Mouse (Mus musculus) kidney, postnatal 25 days (tissue): ENCODE measurements around the gene Slc6a9.

Experiments used
- DNase-seq, 2 experiments: peaks; one replicate each; pipeline ENCODE4 v3.0.0; 2021; ENCODE audit warnings: mixed read lengths in 2 of 2

Gene Slc6a9

DNA sequence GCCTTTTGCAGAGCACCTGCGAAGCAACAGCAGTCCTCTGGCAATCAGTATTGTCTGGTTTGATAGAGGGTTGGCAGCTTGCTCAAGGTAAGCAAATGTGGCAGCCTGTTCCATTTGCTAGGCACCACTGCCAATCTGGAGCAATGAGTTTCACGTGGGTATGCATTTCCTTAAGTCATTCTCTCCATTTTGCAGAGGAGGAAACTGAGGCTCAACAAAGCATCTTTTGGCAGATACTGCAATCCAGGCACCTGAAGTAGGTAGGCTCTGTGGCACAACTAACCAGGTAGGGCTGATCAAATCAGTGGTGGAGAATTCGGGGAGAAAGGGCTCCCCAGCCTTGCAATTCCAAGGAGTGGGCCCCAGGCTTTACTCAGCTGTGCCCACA lies at the start of gene Slc6a9:
Gene Slc6a9 (plus strand): TSS at position 50 of the 388 bp plus-strand sequence.
- DNase-seq, result no peak

DNA sequence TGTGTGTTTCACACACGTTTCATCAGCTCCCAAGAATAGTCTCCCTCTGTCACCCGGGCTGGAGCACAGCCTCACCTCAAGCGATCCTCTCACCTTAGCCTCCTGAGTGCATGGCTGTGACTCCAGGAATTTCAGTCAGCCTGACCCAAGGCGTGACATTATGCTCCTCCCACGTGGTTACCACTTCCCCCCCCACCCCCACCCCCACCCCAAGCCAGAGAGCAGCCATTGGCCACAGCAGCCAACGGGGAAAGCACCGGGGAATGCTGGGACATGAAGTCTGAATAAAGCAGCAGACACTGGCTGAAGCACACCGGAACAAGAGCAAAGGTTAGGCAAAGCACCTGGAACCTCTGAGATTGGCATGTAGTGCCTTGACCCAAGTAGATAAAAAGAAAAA lies 47.3 kb upstream of the Slc6a9 start:
- peak; percentile 59 to 84 for DNase-seq

DNA sequence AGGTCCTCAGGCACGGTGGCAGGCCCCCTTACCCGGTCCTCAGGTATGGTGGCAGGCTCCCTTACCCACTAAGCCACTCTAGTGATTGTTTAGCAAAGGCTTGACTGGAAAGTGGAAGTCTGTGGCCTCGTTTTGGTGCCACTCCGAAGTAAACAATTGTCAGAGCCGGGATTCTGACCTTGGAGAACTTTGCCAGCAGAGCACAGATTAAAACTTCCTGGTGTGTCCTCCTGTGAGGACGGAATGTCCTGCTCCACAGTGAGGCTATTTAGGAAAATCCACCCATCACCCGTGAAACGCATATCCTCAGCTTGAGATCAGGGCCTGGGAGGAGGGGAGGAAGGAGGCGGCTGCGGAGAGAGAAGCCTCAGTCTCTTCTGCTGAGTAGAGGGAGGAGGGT lies 46.0 kb upstream of the Slc6a9 start:
- no peak for DNase-seq

GRCm38 (mm10) chr4:117799904-117800303 lies 34.4 kb upstream of the Slc6a9 start:
- no peak for DNase-seq

DNA sequence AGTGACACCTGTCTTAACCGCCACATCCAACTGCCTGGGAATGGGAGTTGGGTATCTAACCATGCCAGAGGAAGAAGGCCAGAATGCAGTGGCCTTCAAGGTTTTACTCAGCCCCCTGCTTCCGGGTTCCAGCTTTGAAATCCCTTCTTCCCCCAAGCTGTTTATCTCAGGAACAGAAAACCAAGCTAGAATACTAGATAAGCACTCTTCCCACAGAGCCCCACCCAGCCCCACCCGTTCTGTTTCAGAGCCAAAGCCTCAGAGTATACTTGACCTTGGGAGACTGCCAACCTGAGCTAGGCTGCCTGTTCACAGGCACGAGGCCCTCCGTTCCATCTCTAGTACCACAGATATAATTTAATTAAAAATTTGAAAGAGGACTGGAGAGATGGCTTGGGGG lies 27.3 kb upstream of the Slc6a9 start:
- no peak for DNase-seq

DNA sequence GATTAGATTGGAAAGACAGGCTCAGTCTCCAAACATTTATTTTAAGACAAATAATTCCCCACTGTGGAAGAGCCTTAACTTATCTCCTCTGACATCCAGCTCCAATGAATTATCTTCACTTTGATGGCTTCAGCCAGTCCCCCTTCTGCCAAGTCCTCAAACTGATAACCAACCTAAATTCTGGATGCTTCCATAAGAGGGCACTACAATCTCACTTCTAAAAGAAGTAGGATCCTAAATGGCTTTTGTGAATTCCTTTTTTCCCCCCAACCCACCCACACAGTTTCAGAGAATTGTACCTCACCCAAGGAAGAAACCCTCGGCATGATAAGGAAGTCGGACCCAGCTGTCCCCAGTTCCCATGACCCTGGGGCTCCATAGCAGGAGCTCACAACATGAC lies 23.4 kb upstream of the Slc6a9 start:
- DNase-seq, result no peak

DNA sequence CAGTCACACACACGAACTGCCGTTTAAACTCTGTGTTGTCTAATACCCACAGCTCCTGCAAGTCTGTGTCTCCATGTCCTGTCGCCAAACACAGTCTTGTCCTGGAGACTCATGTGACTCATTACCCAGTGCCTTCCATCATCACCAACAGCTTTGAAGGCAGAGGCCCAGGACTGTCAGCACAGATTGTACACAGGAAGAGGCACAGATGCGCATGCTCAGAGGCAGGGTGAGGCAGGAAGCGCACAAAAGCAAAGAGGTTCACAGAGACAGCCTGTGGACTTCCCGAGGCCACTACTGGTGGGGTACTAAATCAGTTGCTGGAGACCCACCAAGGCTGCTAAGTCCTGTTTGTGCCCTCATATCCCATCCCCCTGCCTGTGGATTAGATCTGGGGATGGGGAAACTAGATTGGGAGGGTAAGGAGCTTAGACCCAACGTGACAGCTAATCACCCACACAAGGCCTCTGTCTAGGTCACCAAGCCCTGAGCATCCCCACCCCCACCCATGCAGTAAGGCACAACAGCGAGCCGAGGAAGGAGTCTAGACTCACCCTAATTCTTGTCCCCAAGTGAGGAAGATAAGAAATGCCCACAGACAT lies 20.6 kb upstream of the Slc6a9 start:
- DNase-seq, result peak in 1 of 2 experiments; percentile 39

- no peak for DNase-seq
These were observed 20.0 kb upstream of the Slc6a9 start for GRCm38 (mm10) chr4:117814333-117814732.

DNA sequence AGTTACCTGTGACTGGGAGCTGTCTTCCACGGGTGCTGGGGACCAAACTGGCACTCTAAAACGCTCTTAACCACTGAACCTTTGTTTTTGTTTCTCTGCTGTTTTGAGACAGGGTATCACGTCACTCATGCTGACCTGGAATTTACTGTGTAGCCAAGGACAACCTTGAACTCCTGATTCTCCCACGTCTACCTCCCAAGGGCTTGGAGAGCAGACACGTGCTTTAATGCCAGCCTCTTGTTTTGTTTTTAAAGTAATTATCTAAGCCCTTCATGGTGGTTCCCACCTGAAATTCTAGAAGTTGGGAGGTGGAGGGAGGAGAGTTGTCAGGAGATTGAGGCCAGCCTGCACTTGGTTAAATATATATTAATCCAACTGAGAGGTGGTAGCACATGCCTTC lies 17.5 kb upstream of the Slc6a9 start:
- no peak for DNase-seq

DNA sequence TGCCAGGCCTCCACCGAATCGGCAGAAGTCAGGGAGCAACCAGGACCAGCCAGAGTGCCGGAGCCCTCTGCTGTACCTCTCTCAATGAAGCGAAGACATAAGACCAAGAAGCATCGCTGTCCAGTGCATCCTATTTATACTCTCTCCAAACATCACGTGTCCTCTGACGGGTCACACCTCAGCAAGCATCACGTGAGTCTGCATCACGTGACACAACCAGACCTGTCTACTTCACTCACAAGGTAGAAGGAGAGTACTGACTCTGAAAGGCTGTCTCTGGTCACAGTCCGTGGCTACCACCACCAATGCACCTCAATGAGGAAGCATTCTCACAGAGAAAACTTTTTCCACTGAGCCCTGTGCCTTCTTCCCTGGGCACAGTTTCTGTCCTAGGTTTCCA lies 16.3 kb upstream of the Slc6a9 start:
- DNase-seq, result no peak

DNA sequence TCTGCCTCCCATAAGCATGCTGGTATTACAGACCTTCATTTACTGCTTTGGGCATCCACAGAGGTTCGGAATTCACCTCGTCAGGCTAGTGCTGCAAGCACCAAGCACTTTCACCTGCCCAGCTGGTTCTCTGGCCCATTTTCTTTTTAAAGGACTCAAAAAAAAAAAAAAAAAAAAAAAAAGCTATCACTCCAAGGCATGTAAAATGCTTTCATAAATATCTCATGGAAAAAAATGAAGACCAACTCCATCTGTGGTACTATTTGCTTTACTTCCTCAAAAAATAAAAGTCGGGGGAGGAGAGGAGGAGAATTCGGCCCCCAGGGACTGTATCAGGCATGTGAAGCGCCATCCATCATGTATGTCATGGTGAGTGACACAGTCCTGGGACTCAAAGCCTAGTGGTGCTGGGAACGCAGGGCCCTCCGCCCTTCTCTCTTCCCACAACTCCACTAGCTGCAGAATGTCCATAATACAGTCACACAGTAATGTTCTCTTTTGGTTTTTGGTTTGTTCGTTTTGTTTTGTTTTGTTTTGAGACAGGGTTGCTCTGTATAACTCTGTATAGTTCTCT lies 5.6 kb upstream of the Slc6a9 start:
- DNase-seq, result no peak

DNA sequence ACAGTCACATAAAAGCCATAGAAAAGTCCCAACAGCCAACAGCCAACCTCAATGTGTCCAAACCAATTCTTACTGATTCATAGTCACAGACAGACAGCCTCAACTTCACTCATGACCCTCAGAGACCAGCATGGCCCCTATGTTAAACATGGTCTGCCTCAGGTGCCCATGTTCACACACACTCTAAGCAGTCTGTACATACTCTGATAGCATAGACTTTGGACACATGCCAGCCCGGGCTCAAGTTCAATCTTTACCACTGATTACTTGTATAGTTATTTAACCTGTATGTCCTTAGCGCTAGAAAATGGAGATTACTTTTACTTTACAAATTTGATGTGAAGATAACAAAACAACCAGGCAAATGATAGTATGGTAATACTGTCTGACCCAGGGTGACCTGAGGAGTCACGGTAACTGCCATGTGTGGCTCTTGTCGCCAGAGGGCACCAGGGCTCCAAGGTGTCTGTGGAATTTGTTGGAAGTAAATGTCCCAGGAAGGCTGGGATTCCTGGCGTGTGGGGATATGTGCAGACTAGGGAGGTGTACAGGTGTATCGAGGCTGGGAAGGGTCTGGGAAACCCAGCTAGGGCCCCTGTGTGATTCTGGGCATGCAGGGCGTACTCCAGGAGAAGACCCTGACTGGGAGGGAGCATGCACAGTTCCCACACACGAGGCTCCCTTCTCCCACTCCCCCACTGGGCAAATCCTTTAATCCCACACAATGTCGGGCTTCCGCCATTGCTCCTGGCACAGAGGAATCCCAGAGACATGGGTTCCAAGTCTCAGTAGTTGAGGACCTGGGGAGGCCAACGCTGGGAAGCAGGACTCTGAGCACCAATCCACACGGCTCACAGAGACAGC lies 4.8 kb upstream of the Slc6a9 start:
- peak; percentile 81 to 85 for DNase-seq

DNA sequence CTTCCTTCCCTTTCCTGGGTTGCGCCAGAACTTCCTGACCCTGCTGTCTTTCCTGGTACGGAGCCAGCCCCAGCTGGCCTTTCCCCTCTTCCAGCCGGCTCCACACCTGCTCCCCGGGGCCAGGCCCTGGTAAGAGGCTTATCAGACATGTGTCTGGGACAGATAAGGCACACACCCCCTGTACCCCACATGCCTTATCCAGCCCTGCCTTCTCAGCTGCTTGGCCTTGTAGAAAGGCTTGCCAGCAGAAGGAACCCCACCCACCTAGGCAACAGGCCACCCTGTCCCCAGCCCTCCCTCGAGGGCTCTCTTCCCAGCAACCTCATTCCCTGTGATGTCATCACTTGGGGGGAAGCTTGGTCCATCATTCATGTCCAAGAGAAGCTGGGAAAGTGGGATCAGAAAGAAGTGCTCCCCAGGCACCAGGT lies 4.2 kb upstream of the Slc6a9 start:
- DNase-seq, result peak; percentile 62 to 76

DNA sequence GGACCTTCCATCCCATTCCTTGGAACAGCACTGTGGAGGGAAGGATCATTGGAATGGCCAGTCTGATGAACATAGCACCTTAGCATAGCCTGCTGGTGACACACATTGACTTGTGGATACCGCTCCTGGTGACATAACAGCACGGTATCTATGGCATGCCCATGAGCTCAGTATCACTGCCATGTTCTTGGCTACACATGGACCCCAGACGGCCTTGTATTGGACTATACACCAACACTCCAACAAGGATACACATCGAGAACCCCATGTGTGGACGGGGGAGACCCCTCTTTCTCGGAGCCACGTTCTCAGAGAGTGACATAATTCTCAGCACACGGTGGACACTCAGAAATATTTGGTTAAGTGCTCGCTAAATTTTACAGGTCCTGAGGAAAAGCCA lies 3.5 kb upstream of the Slc6a9 start:
- DNase-seq, result no peak

DNA sequence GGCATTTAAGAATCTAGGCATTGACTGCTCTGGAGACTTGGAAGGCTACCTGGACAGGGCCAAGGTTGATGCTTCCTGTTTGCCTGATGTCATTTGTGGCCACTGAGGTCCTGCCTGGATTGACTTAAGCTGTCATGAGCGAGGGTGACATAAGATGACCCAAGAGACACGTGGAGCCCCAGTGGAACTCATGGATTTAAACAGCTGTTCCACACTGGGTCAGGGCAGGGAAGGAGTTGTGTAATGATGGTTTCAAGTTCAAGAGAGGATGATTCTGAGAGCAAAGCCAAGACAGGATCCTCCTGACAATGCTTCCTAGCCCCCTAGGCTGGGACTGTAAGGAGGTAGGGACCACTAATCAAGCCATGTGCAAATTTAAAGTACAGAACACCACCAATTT lies 2.8 kb upstream of the Slc6a9 start:
- no peak for DNase-seq

DNA sequence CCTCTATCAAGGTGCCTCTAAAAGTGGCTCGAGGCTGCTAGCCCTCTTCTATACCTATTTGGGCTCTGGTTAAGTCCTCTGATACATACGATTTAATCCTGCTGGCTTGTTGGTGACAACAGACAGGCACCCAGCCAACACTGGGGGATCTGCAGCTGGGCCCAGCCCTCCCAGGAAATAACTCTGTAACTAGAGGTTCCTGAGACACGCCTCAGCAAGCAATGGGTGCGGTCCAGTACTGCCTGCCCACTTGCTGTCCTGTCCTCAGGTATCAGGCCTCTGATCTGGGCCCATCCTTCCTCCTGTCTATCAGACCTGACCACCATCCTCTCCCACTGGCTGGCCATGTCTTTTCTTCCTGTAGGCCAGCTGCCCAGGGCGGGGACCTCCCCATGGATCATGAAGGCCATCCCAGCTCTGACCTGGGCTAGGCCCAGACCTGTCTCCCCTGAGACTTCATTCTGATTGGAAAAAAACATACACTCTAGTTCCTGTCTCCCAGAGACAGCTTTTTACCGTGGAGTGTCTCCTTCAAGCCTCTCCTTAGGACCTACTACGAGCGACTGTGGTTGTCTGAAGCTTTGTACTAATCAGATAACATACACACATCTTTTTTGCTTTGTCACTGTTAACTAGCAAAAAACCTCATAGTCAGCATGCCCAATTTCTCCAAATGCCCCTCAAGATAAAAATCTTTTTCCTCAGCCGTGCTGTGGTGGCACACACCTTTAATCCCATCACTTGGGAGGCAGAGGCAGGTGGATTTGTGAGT lies 2.2 kb upstream of the Slc6a9 start:
- DNase-seq, result peak; percentile 65 to 74

- peak; percentile 81 to 89 for DNase-seq
These were observed 682 bp downstream of the Slc6a9 start for GRCm38 (mm10) chr4:117834845-117835530.

DNA sequence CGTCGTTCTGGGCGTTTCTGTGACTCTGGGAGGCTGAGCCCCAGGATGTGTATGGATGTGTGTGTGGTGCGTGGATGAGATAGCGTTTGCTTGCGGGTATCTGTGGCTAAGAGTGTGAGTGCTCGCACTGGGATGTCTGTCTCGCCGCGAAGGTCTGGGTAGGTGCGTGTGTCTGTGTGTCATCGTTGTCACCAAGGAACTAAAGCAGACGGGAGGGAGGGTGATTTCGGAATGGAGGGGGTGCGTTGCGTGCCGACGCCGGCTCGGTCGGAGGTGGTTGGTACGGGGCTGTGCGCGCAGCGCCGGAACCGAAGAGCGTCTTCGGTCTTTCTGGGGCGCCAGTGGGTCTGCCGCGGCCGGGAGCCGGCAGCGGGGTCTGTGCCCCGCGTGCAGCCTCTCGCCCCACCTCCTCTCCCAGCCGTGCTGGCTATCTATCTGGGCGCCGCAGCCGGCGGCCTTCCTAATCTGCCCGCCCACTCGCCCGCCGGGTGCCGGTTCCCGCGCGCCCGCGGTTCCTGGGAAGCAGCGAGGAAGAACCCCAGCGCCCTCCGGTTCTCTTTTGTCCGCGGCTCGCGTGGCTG lies 1.3 kb downstream of the Slc6a9 start:
- peak; percentile 47 to 62 for DNase-seq

GRCm38 (mm10) chr4:117836204-117836767 lies 2.0 kb downstream of the Slc6a9 start:
- DNase-seq, result peak; percentile 95 to 96

DNA sequence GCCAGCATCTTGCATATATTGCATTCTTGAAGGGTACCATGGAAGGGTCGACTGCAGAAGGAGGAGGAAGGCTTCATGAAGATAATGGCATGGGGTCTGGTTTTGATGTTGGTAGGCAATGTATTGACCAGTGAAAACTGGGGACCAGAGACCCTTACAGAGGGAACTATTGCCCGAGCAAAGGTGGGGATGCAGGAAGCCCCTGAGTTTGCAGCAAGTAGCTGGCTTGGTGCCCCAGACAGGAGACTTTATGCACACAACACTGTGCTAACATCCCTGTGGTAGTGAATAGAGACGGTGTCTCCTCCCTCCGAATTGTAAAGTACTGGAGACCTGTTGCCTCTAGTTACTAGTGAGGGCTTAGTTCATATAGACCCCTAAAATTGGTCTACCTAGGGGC lies 3.0 kb downstream of the Slc6a9 start:
- no peak for DNase-seq

GRCm38 (mm10) chr4:117839366-117839765 lies 5.1 kb downstream of the Slc6a9 start:
- DNase-seq, result peak; percentile 63 to 86

- no peak for DNase-seq
These were observed 6.5 kb downstream of the Slc6a9 start for GRCm38 (mm10) chr4:117840821-117841220.
